Mouse (Mus musculus): ENCODE data around the gene Olfr659. TPM values are rescaled to one million over a fixed set of nuclear protein-coding genes. Genes with fewer than 3 reads are reported as not detected.
A peak's percentile ranks its signal among the peaks of the same experiment; 100 is the strongest.

The Olfr659 gene
- polyA plus RNA-seq (2015; fragmentation: Nextera tagmentation; extraction: Ambion mirVana): not detected in 2 replicates

DNA sequence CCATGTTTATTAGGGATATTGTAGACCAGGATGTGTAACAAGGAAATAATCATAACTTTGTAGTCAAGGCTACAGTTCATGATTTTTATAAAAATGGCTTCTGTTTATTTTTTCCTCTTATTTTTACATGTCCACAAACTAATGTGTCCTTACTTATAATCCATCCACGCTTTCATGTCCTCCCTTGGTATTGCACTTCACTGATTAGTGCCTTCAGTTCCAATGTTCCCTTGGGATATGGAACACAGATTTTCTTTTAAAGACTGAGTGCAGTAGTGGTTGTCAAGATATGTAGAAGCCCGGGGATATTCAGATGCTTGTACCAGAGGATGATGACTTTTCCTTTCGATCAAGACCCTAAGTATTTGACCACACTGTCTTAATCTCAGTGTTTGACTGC lies at the start of gene Olfr659:
TSS of gene Olfr659 (plus strand) at position 301 of the 400 bp plus-strand sequence.
- WGBS: 86% methylated on average over 3 of the region's 3 CpGs
- H3K9ac ChIP-seq: no peak within 1 kb of the TSS
- no peaks in the 10 kb centered on the region for H3K27me3 ChIP-seq
- H3K4me2 ChIP-seq: no peak within 1 kb of the TSS
- no peaks in the 10 kb centered on the region for H3K9me3 ChIP-seq
- no peak within 1 kb of the TSS for H3K4me3 ChIP-seq
- H3K27ac ChIP-seq (replicated peaks): no peak within 1 kb of the TSS
- ATAC-seq (ENCODE audit: low read depth): no peak
- no peaks in the 10 kb centered on the region for H3K4me1 ChIP-seq (replicated peaks)
- H3K36me3 ChIP-seq: no peaks in the 10 kb centered on the region

- no peak within 1 kb of the TSS for H3K4me2 ChIP-seq
- no peak for ATAC-seq (ENCODE audit: low read depth)
- H3K4me1 ChIP-seq (replicated peaks): no peaks in the 10 kb centered on the region
- no peak within 1 kb of the TSS for H3K27ac ChIP-seq (replicated peaks)
- no peaks in the 10 kb centered on the region for H3K36me3 ChIP-seq
- no peak within 1 kb of the TSS for H3K9ac ChIP-seq
- H3K4me3 ChIP-seq: no peak within 1 kb of the TSS
- no peaks in the 10 kb centered on the region for H3K9me3 ChIP-seq
- no peaks in the 10 kb centered on the region for H3K27me3 ChIP-seq
Measured at GRCm38 (mm10) chr7:104624494-104624893, 42.1 kb upstream of the Olfr659 start, which contains the start of gene Olfr657. Gene Olfr657 (plus strand): TSS chr7:104624794.

- no peak within 1 kb of the TSS for H3K9ac ChIP-seq
- H3K27me3 ChIP-seq: no peaks in the 10 kb centered on the region
- H3K4me1 ChIP-seq (replicated peaks): no peaks in the 10 kb centered on the region
- H3K4me3 ChIP-seq: peak within 1 kb of the TSS; percentile 30
- WGBS: 28% methylated on average over 21 of the region's 22 CpGs
- no peaks in the 10 kb centered on the region for H3K36me3 ChIP-seq
- no peaks in the 10 kb centered on the region for H3K9me3 ChIP-seq
- H3K27ac ChIP-seq (replicated peaks): no peak within 1 kb of the TSS
- ATAC-seq (ENCODE audit: low read depth): peak; percentile 89
- H3K4me2 ChIP-seq: peak within 1 kb of the TSS; percentile 53
Measured at GRCm38 (mm10) chr7:104646841-104647482, 19.6 kb upstream of the Olfr659 start, which contains the start of gene Olfr658. Gene Olfr658 (minus strand): TSS chr7:104647305.

- no peak within 1 kb of the TSS for H3K4me2 ChIP-seq
- H3K9ac ChIP-seq: no peak within 1 kb of the TSS
- H3K4me3 ChIP-seq: no peak within 1 kb of the TSS
- H3K27ac ChIP-seq (replicated peaks): no peak within 1 kb of the TSS
- no peak for ATAC-seq (ENCODE audit: low read depth)
- H3K9me3 ChIP-seq: no peaks in the 10 kb centered on the region
- H3K4me1 ChIP-seq (replicated peaks): no peaks in the 10 kb centered on the region
- 93% methylated on average over 2 of the region's 2 CpGs for WGBS
- no peaks in the 10 kb centered on the region for H3K36me3 ChIP-seq
- no peaks in the 10 kb centered on the region for H3K27me3 ChIP-seq
Measured at GRCm38 (mm10) chr7:104686201-104686600, 19.6 kb downstream of the Olfr659 start, which contains the start of gene Olfr661. Gene Olfr661 (plus strand): TSS chr7:104686501.

Other genes with a start within 250 kb of the Olfr659 start
- gene Trim30a, start 201.6 kb upstream of the Olfr659 start, polyA plus RNA-seq (2015; fragmentation: Nextera tagmentation; extraction: Ambion mirVana): 0.92 and 0.93 TPM in 2 replicates
- gene Trim30d, start 158.9 kb upstream of the Olfr659 start, polyA plus RNA-seq (2015; fragmentation: Nextera tagmentation; extraction: Ambion mirVana): 0.08 and 0.28 TPM in 2 replicates
- not detected in 2 replicates for gene Olfr651, start 116.6 kb upstream of the Olfr659 start, polyA plus RNA-seq (2015; fragmentation: Nextera tagmentation; extraction: Ambion mirVana)
- gene Olfr652, start 105.9 kb upstream of the Olfr659 start, polyA plus RNA-seq (2015; fragmentation: Nextera tagmentation; extraction: Ambion mirVana): not detected in 2 replicates
- not detected in 2 replicates for gene Olfr653, start 89.4 kb upstream of the Olfr659 start, polyA plus RNA-seq (2015; fragmentation: Nextera tagmentation; extraction: Ambion mirVana)
- gene Olfr654, start 79.7 kb upstream of the Olfr659 start, polyA plus RNA-seq (2015; fragmentation: Nextera tagmentation; extraction: Ambion mirVana): not detected in 2 replicates
- gene Olfr655, start 65.0 kb upstream of the Olfr659 start, polyA plus RNA-seq (2015; fragmentation: Nextera tagmentation; extraction: Ambion mirVana): not detected in 2 replicates
- gene Olfr656, start 52.8 kb upstream of the Olfr659 start, polyA plus RNA-seq (2015; fragmentation: Nextera tagmentation; extraction: Ambion mirVana): not detected in 2 replicates
- gene Olfr657, start 42.0 kb upstream of the Olfr659 start, polyA plus RNA-seq (2015; fragmentation: Nextera tagmentation; extraction: Ambion mirVana): not detected in 2 replicates
- gene Olfr658, start 19.4 kb upstream of the Olfr659 start, polyA plus RNA-seq (2015; fragmentation: Nextera tagmentation; extraction: Ambion mirVana): 0.12 TPM in 1 of 2 replicates, not detected in the other
- gene Olfr661, start 19.7 kb downstream of the Olfr659 start, polyA plus RNA-seq (2015; fragmentation: Nextera tagmentation; extraction: Ambion mirVana): not detected in 2 replicates
- gene Usp17le, start 110.7 kb downstream of the Olfr659 start, polyA plus RNA-seq (2015; fragmentation: Nextera tagmentation; extraction: Ambion mirVana): not detected in 2 replicates
- gene Usp17lb, start 175.8 kb downstream of the Olfr659 start, polyA plus RNA-seq (2015; fragmentation: Nextera tagmentation; extraction: Ambion mirVana): not detected in 2 replicates
- not detected in 2 replicates for gene Usp17la, start 190.3 kb downstream of the Olfr659 start, polyA plus RNA-seq (2015; fragmentation: Nextera tagmentation; extraction: Ambion mirVana)
- not detected in 2 replicates for gene Olfr665, start 211.3 kb downstream of the Olfr659 start, polyA plus RNA-seq (2015; fragmentation: Nextera tagmentation; extraction: Ambion mirVana)
- not detected in 2 replicates for gene Olfr666, start 229.2 kb downstream of the Olfr659 start, polyA plus RNA-seq (2015; fragmentation: Nextera tagmentation; extraction: Ambion mirVana)

All from neural tube, embryonic 13.5 days (tissue).